Mouse (Mus musculus): ENCODE measurements around the gene Ndst2. TPM values are rescaled to one million over a fixed set of nuclear protein-coding genes. Genes with fewer than 3 reads are reported as not detected.
A peak's percentile ranks its signal among the peaks of the same experiment; 100 is the strongest.

Ndst2 gene
- polyA plus RNA-seq (2015; fragmentation: Nextera tagmentation; extraction: Ambion mirVana) = 15.7 and 16.7 TPM in 2 replicates

DNA sequence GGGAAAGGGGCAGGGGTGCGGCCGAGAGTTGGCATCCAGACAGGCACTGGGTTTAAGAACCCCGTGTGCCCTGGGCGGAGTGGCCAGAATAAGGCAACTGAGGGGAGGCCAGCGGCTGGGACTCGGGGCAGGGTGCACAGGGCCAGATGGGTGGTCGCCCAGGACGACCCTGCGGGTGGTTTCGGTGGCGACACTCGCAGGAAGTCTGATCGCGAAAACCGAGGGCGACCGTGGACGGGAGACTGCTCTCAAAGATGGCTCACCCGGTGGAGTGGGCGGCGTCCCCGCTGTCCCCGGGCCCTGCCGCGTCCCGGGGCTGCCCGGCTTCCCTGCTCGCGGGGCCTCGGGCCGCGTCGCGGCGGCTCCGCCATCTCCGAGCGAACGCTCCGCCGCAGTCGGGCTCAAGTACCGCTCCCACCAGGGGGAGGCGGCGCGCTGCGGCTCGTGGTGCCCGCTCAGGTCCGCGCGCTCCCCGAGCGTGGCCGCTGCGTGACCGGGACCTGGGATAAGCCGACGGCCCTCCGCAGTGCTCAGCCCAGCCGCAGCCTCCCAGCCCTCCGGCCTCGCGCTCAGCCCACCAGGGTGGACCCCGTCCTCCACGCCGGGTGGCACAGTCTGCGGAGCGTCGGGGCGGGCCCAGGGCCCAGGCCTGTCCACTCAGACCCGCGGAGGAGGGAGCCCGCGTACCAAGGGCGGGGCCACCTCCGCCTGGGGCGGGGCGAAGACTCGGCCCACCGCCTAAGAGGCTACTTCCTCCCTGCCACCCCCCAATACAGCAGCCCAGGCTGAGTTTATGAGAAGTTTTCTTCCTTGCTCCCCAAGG lies at the start of gene Ndst2:
Gene Ndst2 (minus strand): TSS at position 611 of the 823 bp plus-strand sequence.
- Histone ChIP-seq H3K9ac (replicated peaks; ENCODE audit: low read depth, low read length) (peak within 1 kb of the TSS; percentile 71), H3K27me3 (replicated peaks; ENCODE audit: control insufficient read depth, insufficient read depth, low read length) (no peaks in the 10 kb centered on the region), H3K4me3 (replicated peaks; ENCODE audit: low read length) (peak within 1 kb of the TSS; percentile 58), H3K36me3 (ENCODE audit: control insufficient read depth, insufficient read depth) (peaks cover 10% of the 10 kb centered on the region), H3K4me1 (replicated peaks; ENCODE audit: control insufficient read depth, insufficient read depth, low read length) (peaks cover 9% of the 10 kb centered on the region), H3K9me3 (ENCODE audit: control insufficient read depth, low read length) (no peaks in the 10 kb centered on the region), H3K27ac (ENCODE audit: low read length) (peak within 1 kb of the TSS; percentile 71), H3K4me2 (ENCODE audit: low read length) (peak within 1 kb of the TSS; percentile 72)
- under 1% methylated on average over 81 of the region's 81 CpGs for WGBS
- ATAC-seq = peak; percentile 98

DNA sequence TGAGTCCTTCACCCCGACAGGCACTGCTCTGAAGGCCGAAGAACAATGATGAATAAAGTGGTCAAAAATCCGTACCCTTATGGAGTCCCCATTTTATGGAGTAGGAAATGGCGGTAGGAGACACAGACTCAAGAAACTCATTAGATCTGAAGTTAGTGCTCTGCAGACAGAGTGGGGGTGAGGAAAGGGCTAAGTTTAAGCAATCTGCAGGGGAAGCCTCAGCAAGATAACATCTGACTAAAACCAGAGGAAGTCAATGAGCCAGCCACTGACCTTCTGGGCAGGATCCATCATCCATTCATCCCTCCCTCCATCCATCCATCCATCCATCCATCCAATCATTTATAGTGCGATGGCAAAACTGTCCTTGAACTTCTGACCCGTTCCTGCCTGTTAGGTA lies 49.2 kb upstream of the Ndst2 start:
- Histone ChIP-seq H3K4me2 (ENCODE audit: low read length) (no peak overlapping the region), H3K27me3 (replicated peaks; ENCODE audit: control insufficient read depth, insufficient read depth, low read length) (no peaks in the 10 kb centered on the region), H3K9me3 (ENCODE audit: control insufficient read depth, low read length) (no peaks in the 10 kb centered on the region), H3K9ac (replicated peaks; ENCODE audit: low read depth, low read length) (no peak overlapping the region), H3K36me3 (ENCODE audit: control insufficient read depth, insufficient read depth) (peaks cover 7% of the 10 kb centered on the region), H3K4me3 (replicated peaks; ENCODE audit: low read length) (no peak overlapping the region), H3K27ac (ENCODE audit: low read length) (no peak overlapping the region), H3K4me1 (replicated peaks; ENCODE audit: control insufficient read depth, insufficient read depth, low read length) (peaks cover 9% of the 10 kb centered on the region)
- 86% methylated on average over 6 of the region's 6 CpGs for WGBS
- ATAC-seq = no peak

DNA sequence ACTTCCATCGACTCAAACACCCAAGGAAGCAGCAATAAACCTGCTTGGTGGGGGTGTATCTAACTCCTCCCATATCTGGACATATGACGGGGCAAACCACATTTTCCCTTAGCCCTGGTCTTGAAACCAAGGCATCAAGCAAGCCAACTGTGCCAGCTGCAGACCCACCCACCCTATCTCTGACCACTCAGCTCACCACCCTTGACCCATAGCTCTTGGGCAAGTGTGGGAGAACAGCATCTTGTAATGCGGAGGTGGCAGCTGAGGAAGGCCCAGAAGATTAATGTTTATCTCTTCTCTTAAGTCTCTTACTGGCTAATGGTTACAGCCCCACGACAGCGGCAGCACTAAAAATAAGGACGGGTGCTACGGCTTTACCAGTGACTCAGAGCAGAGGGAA lies 48.5 kb upstream of the Ndst2 start:
- Histone ChIP-seq H3K4me3 (replicated peaks; ENCODE audit: low read length) (no peak overlapping the region), H3K9ac (replicated peaks; ENCODE audit: low read depth, low read length) (no peak overlapping the region), H3K4me2 (ENCODE audit: low read length) (no peak overlapping the region), H3K27ac (ENCODE audit: low read length) (no peak overlapping the region), H3K27me3 (replicated peaks; ENCODE audit: control insufficient read depth, insufficient read depth, low read length) (no peaks in the 10 kb centered on the region), H3K4me1 (replicated peaks; ENCODE audit: control insufficient read depth, insufficient read depth, low read length) (peaks cover 9% of the 10 kb centered on the region), H3K36me3 (ENCODE audit: control insufficient read depth, insufficient read depth) (peaks cover 7% of the 10 kb centered on the region), H3K9me3 (ENCODE audit: control insufficient read depth, low read length) (no peaks in the 10 kb centered on the region)
- ATAC-seq = no peak
- 92% methylated on average over 7 of the region's 7 CpGs for WGBS

DNA sequence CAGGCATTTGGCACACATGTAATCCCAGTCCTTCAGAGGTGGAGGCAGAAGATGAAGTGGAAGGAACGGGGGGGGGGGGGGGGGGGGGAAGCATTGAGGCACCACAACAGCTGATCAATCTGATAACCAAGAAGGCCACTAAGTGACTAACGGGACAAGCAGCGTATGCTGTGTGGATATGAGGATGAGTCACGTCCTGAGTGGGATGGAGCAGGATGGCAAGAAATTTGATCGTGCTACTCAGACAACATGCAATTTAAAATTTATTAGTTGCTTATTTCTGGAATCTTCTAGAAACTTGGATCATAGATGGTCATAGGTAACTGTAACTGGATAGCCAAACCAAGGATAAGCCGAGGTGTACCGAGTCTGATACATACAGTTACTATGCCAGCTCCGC lies 45.9 kb upstream of the Ndst2 start:
- no peak for ATAC-seq
- Histone ChIP-seq H3K36me3 (ENCODE audit: control insufficient read depth, insufficient read depth) (peaks cover 10% of the 10 kb centered on the region), H3K4me1 (replicated peaks; ENCODE audit: control insufficient read depth, insufficient read depth, low read length) (no peaks in the 10 kb centered on the region), H3K9ac (replicated peaks; ENCODE audit: low read depth, low read length) (no peak overlapping the region), H3K4me2 (ENCODE audit: low read length) (no peak overlapping the region), H3K27me3 (replicated peaks; ENCODE audit: control insufficient read depth, insufficient read depth, low read length) (no peaks in the 10 kb centered on the region), H3K4me3 (replicated peaks; ENCODE audit: low read length) (no peak overlapping the region), H3K9me3 (ENCODE audit: control insufficient read depth, low read length) (no peaks in the 10 kb centered on the region), H3K27ac (ENCODE audit: low read length) (no peak overlapping the region)
- WGBS = 94% methylated on average over 8 of the region's 8 CpGs

DNA sequence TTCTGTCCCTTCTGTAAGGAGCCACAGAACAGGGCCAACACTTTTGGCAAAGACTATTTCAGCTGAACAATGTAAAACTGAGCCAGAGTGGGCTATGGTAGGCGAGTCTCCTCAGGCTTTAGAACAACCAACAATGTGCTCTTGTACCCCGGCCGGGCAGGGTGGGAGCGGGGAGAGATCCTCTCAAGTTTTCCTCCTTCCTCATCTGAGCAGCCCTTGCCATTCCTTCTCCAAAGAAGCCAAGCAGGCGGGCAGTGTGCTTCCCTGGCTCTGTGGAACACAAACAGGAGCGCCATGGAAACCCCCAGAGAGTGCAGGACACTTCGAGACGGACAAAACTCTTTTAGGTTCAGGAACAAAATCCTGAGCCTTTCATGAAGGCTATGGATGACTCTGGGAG lies 44.1 kb upstream of the Ndst2 start:
- H3K36me3 ChIP-seq (ENCODE audit: control insufficient read depth, insufficient read depth) = peaks cover 10% of the 10 kb centered on the region
- no peak for ATAC-seq
- no peaks in the 10 kb centered on the region for H3K9me3 ChIP-seq (ENCODE audit: control insufficient read depth, low read length)
- H3K9ac ChIP-seq (replicated peaks; ENCODE audit: low read depth, low read length) = no peak overlapping the region
- no peaks in the 10 kb centered on the region for H3K4me1 ChIP-seq (replicated peaks; ENCODE audit: control insufficient read depth, insufficient read depth, low read length)
- WGBS = 83% methylated on average over 8 of the region's 8 CpGs
- H3K27ac ChIP-seq (ENCODE audit: low read length) = no peak overlapping the region
- no peak overlapping the region for H3K4me2 ChIP-seq (ENCODE audit: low read length)
- H3K27me3 ChIP-seq (replicated peaks; ENCODE audit: control insufficient read depth, insufficient read depth, low read length) = no peaks in the 10 kb centered on the region
- H3K4me3 ChIP-seq (replicated peaks; ENCODE audit: low read length) = no peak overlapping the region

DNA sequence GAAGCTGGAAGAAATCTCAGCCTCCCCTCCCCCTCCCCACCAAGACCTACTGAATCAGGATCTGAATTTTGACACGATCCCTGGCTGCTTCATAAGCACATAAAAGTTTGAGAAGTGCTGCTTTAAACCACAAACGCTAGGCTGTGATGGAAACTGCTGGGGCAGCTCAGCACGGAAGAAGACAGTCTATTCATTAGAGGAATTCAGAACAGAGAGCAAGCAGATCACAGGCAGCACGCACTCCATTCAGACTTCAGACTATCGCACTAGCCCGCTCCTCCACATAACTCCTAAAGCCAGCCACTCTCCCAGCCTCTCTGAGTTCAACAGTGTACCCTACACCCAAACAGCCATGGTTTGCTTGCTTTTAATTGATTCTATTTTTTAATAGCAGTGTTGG lies 41.3 kb upstream of the Ndst2 start:
- Histone ChIP-seq H3K9ac (replicated peaks; ENCODE audit: low read depth, low read length) (no peak overlapping the region), H3K4me1 (replicated peaks; ENCODE audit: control insufficient read depth, insufficient read depth, low read length) (no peaks in the 10 kb centered on the region), H3K27me3 (replicated peaks; ENCODE audit: control insufficient read depth, insufficient read depth, low read length) (no peaks in the 10 kb centered on the region), H3K27ac (ENCODE audit: low read length) (no peak overlapping the region), H3K9me3 (ENCODE audit: control insufficient read depth, low read length) (no peaks in the 10 kb centered on the region), H3K4me3 (replicated peaks; ENCODE audit: low read length) (no peak overlapping the region), H3K36me3 (ENCODE audit: control insufficient read depth, insufficient read depth) (peaks cover 8% of the 10 kb centered on the region), H3K4me2 (ENCODE audit: low read length) (no peak overlapping the region)
- no peak for ATAC-seq
- 27% methylated on average over 6 of the region's 6 CpGs for WGBS

DNA sequence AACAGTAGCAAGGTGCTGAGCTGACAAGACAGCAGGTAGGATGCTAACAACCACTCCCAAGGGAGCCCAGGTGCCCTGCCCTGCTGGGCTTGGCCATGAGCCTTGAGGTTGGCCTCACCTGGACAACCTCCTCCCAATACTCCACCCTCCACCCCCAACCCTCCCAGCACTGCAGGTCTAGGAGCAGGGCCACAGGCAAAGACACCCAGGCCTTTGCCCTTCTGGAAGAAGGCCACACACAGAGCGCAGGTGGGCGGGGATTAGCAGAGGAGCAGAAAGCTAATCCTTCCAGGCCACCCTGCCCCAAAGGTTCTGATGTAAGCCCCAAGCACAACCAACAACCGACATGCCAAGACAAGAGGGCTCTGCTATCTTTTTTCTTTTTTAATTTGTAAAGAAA lies 39.0 kb upstream of the Ndst2 start:
- 37% methylated on average over 3 of the region's 3 CpGs for WGBS
- no peak for ATAC-seq
- no peaks in the 10 kb centered on the region for H3K4me1 ChIP-seq (replicated peaks; ENCODE audit: control insufficient read depth, insufficient read depth, low read length)
- H3K27me3 ChIP-seq (replicated peaks; ENCODE audit: control insufficient read depth, insufficient read depth, low read length) = no peaks in the 10 kb centered on the region
- peaks cover 5% of the 10 kb centered on the region; the same call in 1 of the 2 replicates for H3K36me3 ChIP-seq (ENCODE audit: control insufficient read depth, insufficient read depth)
- no peak overlapping the region for H3K4me3 ChIP-seq (replicated peaks; ENCODE audit: low read length)
- H3K9me3 ChIP-seq (ENCODE audit: control insufficient read depth, low read length) = no peaks in the 10 kb centered on the region
- H3K4me2 ChIP-seq (ENCODE audit: low read length) = no peak overlapping the region
- H3K27ac ChIP-seq (ENCODE audit: low read length) = no peak overlapping the region
- no peak overlapping the region for H3K9ac ChIP-seq (replicated peaks; ENCODE audit: low read depth, low read length)

DNA sequence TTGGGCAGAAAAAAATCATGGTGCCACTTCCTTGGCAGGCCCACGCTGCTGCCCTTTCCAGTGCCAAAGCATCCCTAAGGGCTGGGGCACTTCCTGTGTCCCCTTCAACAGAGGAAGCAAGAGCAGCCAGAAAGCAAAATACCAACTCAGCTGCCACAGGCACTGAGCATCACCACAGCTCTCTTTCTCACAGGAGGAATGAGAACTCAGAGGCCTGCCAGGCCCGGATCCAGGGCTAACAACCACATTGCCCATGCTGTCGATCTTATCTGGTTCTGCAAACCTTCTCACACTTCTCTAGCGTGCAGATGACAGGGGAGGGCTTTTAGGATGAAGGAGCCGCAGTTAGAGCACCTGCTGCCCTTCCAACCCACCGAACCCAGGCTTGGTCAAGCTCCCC lies 38.4 kb upstream of the Ndst2 start:
- H3K27me3 ChIP-seq (replicated peaks; ENCODE audit: control insufficient read depth, insufficient read depth, low read length) = no peaks in the 10 kb centered on the region
- H3K4me2 ChIP-seq (ENCODE audit: low read length) = no peak overlapping the region
- H3K9ac ChIP-seq (replicated peaks; ENCODE audit: low read depth, low read length) = no peak overlapping the region
- no peaks in the 10 kb centered on the region for H3K4me1 ChIP-seq (replicated peaks; ENCODE audit: control insufficient read depth, insufficient read depth, low read length)
- H3K4me3 ChIP-seq (replicated peaks; ENCODE audit: low read length) = no peak overlapping the region
- peaks cover 2% of the 10 kb centered on the region; the same call in 1 of the 2 replicates for H3K36me3 ChIP-seq (ENCODE audit: control insufficient read depth, insufficient read depth)
- 82% methylated on average over 6 of the region's 6 CpGs for WGBS
- H3K9me3 ChIP-seq (ENCODE audit: control insufficient read depth, low read length) = no peaks in the 10 kb centered on the region
- no peak for ATAC-seq
- no peak overlapping the region for H3K27ac ChIP-seq (ENCODE audit: low read length)

DNA sequence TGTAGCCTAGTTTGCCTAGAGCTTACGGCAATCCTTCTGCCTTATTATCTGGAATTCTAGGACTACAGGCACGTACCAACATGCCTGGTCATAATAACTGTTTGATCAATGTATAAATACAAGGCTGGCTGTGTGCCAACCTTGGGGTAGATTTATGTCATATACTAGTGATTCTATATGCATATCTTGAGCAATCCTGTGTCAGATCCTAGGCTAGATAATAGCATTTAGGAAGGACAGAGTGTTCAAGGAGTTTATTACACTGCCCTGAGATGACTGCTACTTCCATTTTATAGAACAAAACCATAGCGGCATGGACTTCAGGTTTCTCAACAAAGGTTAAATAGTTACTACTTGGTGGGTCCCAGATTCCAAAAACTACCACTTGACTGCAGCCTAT lies 37.6 kb upstream of the Ndst2 start:
- Histone ChIP-seq H3K36me3 (ENCODE audit: control insufficient read depth, insufficient read depth) (no peaks in the 10 kb centered on the region), H3K4me1 (replicated peaks; ENCODE audit: control insufficient read depth, insufficient read depth, low read length) (no peaks in the 10 kb centered on the region), H3K4me3 (replicated peaks; ENCODE audit: low read length) (no peak overlapping the region), H3K4me2 (ENCODE audit: low read length) (no peak overlapping the region), H3K27me3 (replicated peaks; ENCODE audit: control insufficient read depth, insufficient read depth, low read length) (no peaks in the 10 kb centered on the region), H3K9ac (replicated peaks; ENCODE audit: low read depth, low read length) (no peak overlapping the region), H3K27ac (ENCODE audit: low read length) (no peak overlapping the region), H3K9me3 (ENCODE audit: control insufficient read depth, low read length) (no peaks in the 10 kb centered on the region)
- 84% methylated on average over 3 of the region's 3 CpGs for WGBS
- ATAC-seq = no peak
